Mouse (Mus musculus) kidney, embryonic 14.5 days (tissue): ENCODE measurements around the gene Pcsk2. TPM values are rescaled to one million over a fixed set of nuclear protein-coding genes. Genes with fewer than 3 reads are reported as not detected.

ENCODE experiments used
- ATAC-seq: fragments of 200-750 bp; cut with Nextera tagmentation; 2 replicates; pipeline ENCODE4 v1.8.0; 2017; ENCODE audit warnings: moderate number of reproducible peaks, mild to moderate bottlenecking, moderate TSS enrichment, moderate library complexity; ENCODE audit not compliant: low FRiP score, low TSS enrichment
- H3K27ac ChIP-seq: fragments of 300-500 bp; sonication (generic); 2 replicates; pipeline ENCODE4 v1.5.1; 2014; ENCODE audit warnings: low read depth, mild to moderate bottlenecking, low read length, moderate library complexity, mixed read lengths
- H3K27me3 ChIP-seq: fragments of 300-500 bp; sonication (generic); 2 replicates; pipeline ENCODE4 v1.6.1; 2014; ENCODE audit warnings: mild to moderate bottlenecking, low read length; ENCODE audit not compliant: control insufficient read depth, insufficient read depth
- H3K36me3 ChIP-seq: fragments of 300-500 bp; sonication (generic); 2 replicates; pipeline ENCODE4 v1.6.1; 2014; ENCODE audit warnings: low read length, mixed read lengths; ENCODE audit not compliant: control insufficient read depth, insufficient read depth
- H3K4me1 ChIP-seq: fragments of 300-500 bp; sonication (generic); 2 replicates; pipeline ENCODE4 v1.6.1; 2014; ENCODE audit warnings: low read length, mixed read lengths; ENCODE audit not compliant: control insufficient read depth, insufficient read depth
- H3K4me2 ChIP-seq: fragments of 300-500 bp; sonication (generic); replicated peaks from 2 replicates; pipeline ENCODE4 v1.6.1; 2014; ENCODE audit warnings: low read depth, mild to moderate bottlenecking, low read length
- H3K4me3 ChIP-seq: fragments of 300-500 bp; sonication (generic); 2 replicates; pipeline ENCODE4 v1.5.1; 2014; ENCODE audit warnings: mild to moderate bottlenecking, low read length
- H3K9ac ChIP-seq: fragments of 300-500 bp; sonication (generic); 2 replicates; pipeline ENCODE4 v1.6.1; 2014; ENCODE audit warnings: low read depth, mild to moderate bottlenecking, low read length, moderate library complexity
- H3K9me3 ChIP-seq: fragments of 300-500 bp; sonication (generic); 2 replicates; pipeline ENCODE4 v1.6.1; 2016; ENCODE audit warnings: low read length; ENCODE audit not compliant: control insufficient read depth
- WGBS: fragments of 180-500 bp; shearing (Covaris S2); extraction: QIAGEN DNeasy Blood & Tissue Kit; methylation state at CpG from one replicate; pipeline ENCODE4 v1.1.7; 2014; 5-methylcytosine and 5-hydroxymethylcytosine counted together
- polyA plus RNA-seq: library from polyadenylated mRNA; unstranded; fragments of >200 nt; fragmentation: Nextera tagmentation; extraction: Ambion mirVana; gene quantifications from 2 replicates; pipeline ENCODE4 v1.2.1, GENCODE M21; 2014

Gene Pcsk2
- polyA plus RNA-seq, 1 experiment from 2014 or later, result 1.7 TPM

DNA sequence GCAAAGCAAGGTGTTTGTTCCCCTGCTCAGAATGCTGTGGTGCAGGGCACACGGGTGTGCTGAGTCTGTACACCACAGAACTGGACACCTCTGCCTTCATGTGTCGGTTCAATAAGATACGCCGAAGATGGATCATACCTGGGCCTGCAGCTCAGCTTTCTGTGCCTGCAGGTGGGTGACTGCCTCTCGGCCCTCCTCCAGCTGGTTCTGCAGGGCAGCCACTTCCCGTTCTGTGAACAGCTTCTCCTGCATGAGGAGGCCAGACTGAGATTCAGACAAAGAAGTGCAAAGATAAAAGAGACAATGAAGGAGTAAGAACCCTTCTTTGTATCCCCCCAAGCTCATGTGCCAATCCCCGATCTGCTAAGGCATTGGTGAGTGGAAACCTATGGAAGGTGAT is 295.6 kb downstream of the Pcsk2 start:
- H3K9ac ChIP-seq, result no peak overlapping the region
- 83% methylated on average over 7 of the region's 7 CpGs for WGBS

DNA sequence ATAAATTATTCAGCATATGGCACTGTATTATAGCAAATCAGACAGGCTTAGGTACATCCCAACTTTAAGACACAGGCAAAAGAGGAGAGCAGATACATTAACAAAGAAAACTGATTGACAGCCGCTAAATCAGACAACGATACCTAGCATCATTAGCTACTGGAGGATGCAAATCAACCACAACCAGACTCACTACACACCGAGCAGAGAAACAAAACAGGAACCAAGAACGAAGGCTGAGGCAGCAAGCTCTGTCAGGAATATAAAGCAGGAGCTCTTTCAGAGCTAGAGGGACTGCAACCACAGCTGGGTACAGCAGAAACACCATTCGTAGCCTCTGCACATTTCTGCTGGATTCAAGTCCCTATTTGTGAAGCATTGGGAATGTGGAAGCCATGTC is 298.8 kb downstream of the Pcsk2 start:
- Histone ChIP-seq H3K9me3 (no peaks in the 10 kb centered on the region), H3K27me3 (no peaks in the 10 kb centered on the region), H3K4me1 (no peaks in the 10 kb centered on the region), H3K27ac (no peak overlapping the region), H3K36me3 (no peaks in the 10 kb centered on the region), H3K9ac (no peak overlapping the region), H3K4me2 (no peak overlapping the region), H3K4me3 (no peak overlapping the region)
- whole genome bisulfite sequencing, result 81% methylated on average over 5 of the region's 5 CpGs
- no peak for ATAC-seq

More for the DNA sequence above, 295.6 kb downstream of the Pcsk2 start:
- Histone ChIP-seq H3K27ac (no peak overlapping the region), H3K4me1 (no peaks in the 10 kb centered on the region), H3K36me3 (no peaks in the 10 kb centered on the region), H3K27me3 (no peaks in the 10 kb centered on the region), H3K4me3 (no peak overlapping the region), H3K4me2 (no peak overlapping the region), H3K9me3 (no peaks in the 10 kb centered on the region)
- ATAC-seq, result no peak

DNA sequence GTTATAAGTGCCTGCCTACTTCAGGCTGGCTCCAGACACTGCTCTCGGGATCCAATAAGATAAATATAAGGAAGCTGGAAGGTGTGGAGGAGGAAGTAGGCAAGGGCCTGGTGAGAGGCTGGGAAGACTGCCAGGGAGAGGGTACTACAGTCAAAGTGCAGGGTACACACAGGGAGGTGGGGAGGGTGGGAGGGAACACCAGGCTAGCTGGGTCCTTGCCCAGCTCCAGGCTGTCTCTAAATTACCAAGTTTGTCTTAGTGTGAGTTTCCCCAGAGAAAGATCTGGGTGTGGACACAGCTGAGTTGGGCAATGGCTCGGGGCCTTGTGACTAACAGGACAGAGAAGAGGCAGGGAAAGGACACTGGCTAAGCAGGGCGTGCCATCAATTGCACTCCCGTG is 300.8 kb downstream of the Pcsk2 start:
- H3K27me3 ChIP-seq, result no peaks in the 10 kb centered on the region
- no peak overlapping the region for H3K27ac ChIP-seq
- H3K4me1 ChIP-seq, result no peaks in the 10 kb centered on the region
- no peaks in the 10 kb centered on the region for H3K9me3 ChIP-seq
- H3K4me2 ChIP-seq, result no peak overlapping the region
- WGBS, result 65% methylated on average over 4 of the region's 4 CpGs
- no peak overlapping the region for H3K4me3 ChIP-seq
- ATAC-seq, result no peak
- H3K36me3 ChIP-seq, result no peaks in the 10 kb centered on the region
- H3K9ac ChIP-seq, result no peak overlapping the region

DNA sequence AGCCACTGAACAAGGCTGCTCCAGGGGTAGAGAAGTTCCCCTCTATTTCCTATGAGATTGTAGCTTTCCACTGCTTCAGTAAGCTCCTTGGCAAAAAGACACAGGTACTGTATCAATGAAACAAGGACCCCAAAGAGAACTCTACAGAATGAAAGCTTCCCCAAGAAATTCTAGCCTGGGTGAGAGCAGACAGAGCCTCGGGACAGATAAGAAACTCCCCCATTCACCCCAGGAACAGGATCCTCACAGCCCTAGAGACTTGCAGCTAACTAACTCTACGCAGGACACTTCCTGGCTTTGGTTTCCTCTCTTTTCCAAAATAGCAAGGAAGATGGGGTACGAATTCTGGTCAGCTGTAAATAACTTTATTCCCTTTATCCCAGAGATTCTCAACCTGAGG is 301.3 kb downstream of the Pcsk2 start:
- H3K36me3 ChIP-seq, result no peaks in the 10 kb centered on the region
- H3K9ac ChIP-seq, result no peak overlapping the region
- no peak for ATAC-seq
- H3K4me1 ChIP-seq, result 0 out of 2 replicates have a peak, but pooled peaks cover 2% of the 10 kb centered on the region
- no peaks in the 10 kb centered on the region for H3K27me3 ChIP-seq
- H3K4me2 ChIP-seq, result no peak overlapping the region
- H3K27ac ChIP-seq, result no peak overlapping the region
- H3K9me3 ChIP-seq, result no peaks in the 10 kb centered on the region
- WGBS, result 53% methylated on average over 3 of the region's 3 CpGs
- no peak overlapping the region for H3K4me3 ChIP-seq

DNA sequence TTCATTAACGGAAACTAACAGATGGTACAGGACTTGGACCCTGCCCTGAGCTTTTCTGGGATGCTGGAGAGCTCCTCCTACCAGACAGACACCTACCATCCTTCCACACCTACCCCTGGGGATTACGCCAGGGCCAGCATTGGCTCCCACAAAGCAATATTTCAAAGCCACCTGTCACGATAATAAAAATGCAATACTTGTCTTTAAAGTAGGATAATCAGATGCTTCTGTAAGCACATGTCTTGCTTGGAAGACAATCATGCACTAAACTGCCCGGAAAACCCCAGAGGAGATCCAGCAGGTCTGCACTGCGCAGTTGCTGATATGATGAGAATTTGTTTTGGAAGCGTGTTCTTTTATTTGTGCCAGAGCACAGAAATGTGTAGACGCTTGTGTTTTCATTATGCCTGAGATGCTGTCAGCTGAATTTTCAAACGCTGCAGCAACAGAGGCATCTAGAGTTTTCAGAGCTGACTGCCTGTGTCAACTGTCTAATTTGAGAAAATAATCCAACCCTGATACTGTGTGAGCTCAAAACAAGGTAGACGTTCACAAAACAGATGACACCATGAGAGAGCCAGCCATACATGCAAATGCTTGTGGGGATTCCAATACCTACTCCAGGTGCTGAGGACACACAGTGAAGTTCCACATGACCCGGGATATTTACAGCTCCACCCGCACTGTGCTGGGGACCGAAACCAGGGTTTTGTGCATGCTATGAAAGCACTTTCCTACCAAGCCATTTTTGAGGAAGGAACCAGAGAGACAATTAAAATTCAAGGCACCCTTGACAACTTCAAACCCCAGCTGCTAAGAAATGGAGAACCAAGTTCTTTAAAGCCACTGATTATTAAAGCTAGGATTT is 305.6 kb downstream of the Pcsk2 start:
- Histone ChIP-seq H3K4me2 (no peak overlapping the region), H3K27ac (no peak overlapping the region), H3K9me3 (no peaks in the 10 kb centered on the region), H3K36me3 (no peaks in the 10 kb centered on the region), H3K4me1 (0 out of 2 replicates have a peak, but pooled peaks cover 5% of the 10 kb centered on the region), H3K27me3 (no peaks in the 10 kb centered on the region), H3K4me3 (no peak overlapping the region), H3K9ac (no peak overlapping the region)
- 84% methylated on average over 12 of the region's 12 CpGs for WGBS
- no peak for ATAC-seq

DNA sequence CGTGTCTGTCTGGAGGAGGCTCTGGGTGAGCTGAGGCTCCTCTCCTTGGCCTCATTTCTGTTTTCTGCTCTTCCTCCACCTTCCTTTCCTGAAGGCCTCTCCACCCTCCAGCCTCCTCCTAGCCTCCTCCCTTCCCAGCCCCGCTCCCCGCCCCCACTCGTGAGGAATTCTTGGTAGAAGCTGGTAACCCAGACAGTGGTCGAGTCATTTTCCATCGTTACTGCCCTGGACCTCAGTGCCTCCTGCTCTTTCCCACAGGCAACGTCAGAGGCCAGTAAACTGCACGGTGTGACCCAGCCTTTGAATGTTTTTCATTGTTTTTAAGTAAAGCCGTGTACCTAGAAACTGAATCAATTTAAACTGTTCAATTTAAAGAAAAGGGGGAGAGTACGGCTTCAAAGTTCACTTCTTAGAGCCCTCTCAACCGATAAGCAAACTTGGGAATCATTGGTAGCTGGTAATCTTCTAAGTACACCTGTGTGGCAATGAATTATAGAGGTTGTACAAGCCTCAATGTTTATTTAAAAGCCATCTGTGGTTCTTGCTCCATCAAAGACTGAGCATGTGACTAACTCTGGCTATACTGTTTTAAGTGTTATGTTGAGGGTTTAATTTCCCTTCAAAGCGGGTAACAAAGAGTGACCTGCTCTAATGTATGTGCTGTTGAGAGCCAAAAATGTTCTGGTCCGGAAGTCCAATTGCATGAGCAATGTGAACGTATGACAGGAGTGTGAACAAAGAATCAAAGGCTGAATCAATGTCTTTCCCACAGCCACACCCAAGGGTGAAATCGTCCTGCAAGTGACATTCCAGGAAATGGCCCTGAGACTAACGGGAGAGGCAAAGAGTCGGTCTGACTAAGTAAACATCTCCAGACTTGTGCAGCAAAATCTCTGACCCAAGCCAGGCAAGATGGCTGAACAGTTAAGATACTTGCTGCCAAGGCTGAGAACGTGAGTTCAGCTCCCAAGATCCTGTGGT is 306.6 kb downstream of the Pcsk2 start:
- WGBS, result 53% methylated on average over 18 of the region's 18 CpGs
- ATAC-seq, result no peak
- Histone ChIP-seq H3K9ac (no peak overlapping the region), H3K27me3 (no peaks in the 10 kb centered on the region), H3K4me3 (no peak overlapping the region), H3K4me1 (0 out of 2 replicates have a peak, but pooled peaks cover 5% of the 10 kb centered on the region), H3K36me3 (no peaks in the 10 kb centered on the region), H3K27ac (no peak overlapping the region), H3K4me2 (no peak overlapping the region), H3K9me3 (no peaks in the 10 kb centered on the region)

DNA sequence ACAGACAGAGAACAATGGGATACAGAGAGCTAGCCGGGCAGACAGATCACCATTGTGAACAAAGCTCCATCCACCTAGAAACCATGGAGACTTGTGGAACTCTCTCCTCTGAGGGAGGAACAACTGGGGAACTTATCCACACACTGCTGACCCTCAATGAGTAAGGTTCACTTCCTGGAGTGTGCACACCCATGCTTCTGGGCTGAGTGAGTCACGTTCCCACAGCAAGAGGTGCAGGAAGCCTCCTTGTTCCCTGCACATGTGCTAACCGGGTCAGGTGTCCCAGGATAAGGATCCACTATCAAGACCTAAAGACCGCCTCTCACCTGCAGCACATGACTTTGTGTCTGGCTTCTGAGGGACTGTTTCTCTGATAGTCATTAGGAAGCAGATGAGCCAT is 307.5 kb downstream of the Pcsk2 start:
- Histone ChIP-seq H3K4me2 (no peak overlapping the region), H3K9ac (no peak overlapping the region), H3K27ac (no peak overlapping the region), H3K4me3 (no peak overlapping the region), H3K4me1 (0 out of 2 replicates have a peak, but pooled peaks cover 5% of the 10 kb centered on the region), H3K9me3 (no peaks in the 10 kb centered on the region), H3K27me3 (no peaks in the 10 kb centered on the region), H3K36me3 (no peaks in the 10 kb centered on the region)
- WGBS, result 78% methylated on average over 4 of the region's 4 CpGs
- ATAC-seq, result no peak

DNA sequence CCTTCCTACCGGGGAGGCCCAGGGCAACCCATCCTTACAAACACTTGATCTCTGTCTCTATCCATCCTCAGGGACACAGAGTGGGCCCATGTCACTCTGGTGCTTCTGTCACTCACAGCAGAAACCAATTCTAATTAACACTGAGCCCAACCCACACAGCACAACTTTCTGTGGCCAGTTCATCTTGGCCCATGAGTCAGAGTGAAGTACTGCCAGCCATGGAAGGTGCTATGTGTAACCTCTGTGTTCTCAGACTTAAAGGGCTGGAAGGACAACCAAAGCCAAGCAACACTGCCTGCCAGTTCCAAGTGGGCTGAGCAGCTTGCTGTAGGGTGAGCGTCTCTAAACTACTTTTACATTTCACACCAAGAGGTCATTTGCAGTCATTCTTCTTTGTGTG is 313.2 kb downstream of the Pcsk2 start:
- H3K4me1 ChIP-seq, result peaks cover 3% of the 10 kb centered on the region; the same call in 1 of the 2 replicates
- no peak overlapping the region for H3K4me3 ChIP-seq
- no peak for ATAC-seq
- H3K9ac ChIP-seq, result no peak overlapping the region
- H3K36me3 ChIP-seq, result no peaks in the 10 kb centered on the region
- H3K27me3 ChIP-seq, result no peaks in the 10 kb centered on the region; the same call in 1 of the 2 replicates
- H3K9me3 ChIP-seq, result no peaks in the 10 kb centered on the region
- H3K4me2 ChIP-seq, result no peak overlapping the region
- no peak overlapping the region for H3K27ac ChIP-seq
- WGBS, result 82% methylated on average over 2 of the region's 2 CpGs
